Mouse (Mus musculus): ENCODE data around the gene Baz2a.
"Not testable (repeated sequence)": the region's sequence is repeated elsewhere in the genome, so short reads cannot be mapped to it uniquely, and the experiment has no call there.

The Baz2a gene

GRCm38 (mm10) chr10:128082477-128082808 lies 8.9 kb upstream of the Baz2a start:
- no peak for DNase-seq

GRCm38 (mm10) chr10:128082880-128083421 lies 8.4 kb upstream of the Baz2a start, which contains the start of gene Atp5b:
Atp5b (plus strand) TSS chr10:128083273.
- peak; percentile 95 for DNase-seq

GRCm38 (mm10) chr10:128083688-128084087 lies 7.7 kb upstream of the Baz2a start:
- DNase-seq = peak; percentile 54

DNA sequence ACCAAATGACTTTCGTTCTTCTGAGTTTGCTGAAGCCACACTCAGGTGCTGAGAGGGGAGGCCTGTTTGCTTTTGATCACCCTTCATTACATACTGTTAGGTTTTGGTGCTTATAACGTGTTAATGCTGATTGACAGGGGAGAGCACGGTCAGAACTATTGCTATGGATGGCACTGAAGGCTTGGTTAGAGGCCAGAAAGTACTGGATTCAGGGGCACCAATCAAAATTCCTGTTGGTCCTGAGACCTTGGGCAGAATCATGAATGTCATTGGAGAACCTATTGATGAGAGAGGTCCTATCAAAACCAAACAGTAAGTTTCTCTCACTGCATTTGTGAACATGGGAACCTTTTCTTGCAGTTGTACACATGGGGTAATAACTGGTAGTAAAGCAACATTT lies 7.2 kb upstream of the Baz2a start:
- no peak for DNase-seq

DNA sequence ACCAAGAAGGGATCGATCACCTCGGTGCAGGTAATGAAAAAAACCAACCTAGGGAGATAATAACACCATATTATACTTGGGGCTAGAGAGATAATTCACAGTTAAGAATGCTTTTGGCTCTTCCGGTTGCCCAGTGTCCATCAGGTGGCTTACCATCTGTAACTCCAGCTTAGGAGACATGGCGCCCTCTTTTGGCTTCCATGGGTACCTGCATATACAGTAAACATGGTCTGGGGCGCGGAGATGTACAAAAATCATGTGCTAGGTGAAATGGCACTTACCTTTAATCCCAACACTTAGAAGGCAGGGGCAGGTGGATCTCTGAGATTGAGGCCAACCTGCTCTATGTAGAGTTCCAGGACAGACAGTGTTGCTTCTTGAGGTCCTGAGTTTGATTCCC lies 5.0 kb upstream of the Baz2a start:
- DNase-seq = peak; percentile 62

DNA sequence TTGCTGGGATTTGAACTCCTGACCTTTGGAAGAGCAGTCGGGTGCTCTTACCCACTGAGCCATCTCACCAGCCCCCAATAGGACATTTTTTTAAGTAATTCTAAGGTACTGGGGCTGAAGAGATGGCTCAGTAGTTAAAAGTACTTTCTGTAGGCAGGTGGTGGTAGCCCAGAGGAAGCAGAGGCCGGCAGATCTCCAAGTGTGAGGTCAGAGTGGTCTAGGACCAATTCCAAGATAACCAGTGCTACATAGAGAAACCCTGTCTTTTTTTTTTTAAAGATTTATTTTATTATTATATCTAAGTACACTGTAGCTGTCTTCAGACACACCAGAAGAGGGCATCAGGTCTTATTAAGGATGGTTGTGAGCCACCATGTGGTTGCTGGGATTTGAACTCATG lies 4.2 kb upstream of the Baz2a start:
- DNase-seq = not testable (repeated sequence)

DNA sequence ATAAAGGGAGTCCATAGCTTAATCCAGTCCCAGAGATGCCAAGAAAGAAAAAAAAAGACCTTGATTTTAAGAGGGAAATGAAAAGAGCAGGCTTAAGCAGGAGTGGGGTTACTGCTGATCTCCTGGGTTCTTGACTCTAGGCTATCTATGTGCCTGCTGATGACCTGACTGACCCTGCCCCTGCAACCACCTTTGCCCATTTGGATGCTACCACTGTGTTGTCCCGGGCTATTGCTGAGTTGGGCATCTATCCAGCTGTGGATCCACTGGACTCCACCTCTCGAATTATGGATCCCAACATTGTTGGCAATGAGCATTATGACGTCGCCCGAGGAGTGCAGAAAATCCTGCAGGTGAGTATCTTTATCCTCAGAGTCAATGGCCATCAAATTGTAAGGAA lies 3.2 kb upstream of the Baz2a start:
- DNase-seq = no peak

- DNase-seq = no peak
These were observed 1.5 kb upstream of the Baz2a start for GRCm38 (mm10) chr10:128089842-128090241.

DNA sequence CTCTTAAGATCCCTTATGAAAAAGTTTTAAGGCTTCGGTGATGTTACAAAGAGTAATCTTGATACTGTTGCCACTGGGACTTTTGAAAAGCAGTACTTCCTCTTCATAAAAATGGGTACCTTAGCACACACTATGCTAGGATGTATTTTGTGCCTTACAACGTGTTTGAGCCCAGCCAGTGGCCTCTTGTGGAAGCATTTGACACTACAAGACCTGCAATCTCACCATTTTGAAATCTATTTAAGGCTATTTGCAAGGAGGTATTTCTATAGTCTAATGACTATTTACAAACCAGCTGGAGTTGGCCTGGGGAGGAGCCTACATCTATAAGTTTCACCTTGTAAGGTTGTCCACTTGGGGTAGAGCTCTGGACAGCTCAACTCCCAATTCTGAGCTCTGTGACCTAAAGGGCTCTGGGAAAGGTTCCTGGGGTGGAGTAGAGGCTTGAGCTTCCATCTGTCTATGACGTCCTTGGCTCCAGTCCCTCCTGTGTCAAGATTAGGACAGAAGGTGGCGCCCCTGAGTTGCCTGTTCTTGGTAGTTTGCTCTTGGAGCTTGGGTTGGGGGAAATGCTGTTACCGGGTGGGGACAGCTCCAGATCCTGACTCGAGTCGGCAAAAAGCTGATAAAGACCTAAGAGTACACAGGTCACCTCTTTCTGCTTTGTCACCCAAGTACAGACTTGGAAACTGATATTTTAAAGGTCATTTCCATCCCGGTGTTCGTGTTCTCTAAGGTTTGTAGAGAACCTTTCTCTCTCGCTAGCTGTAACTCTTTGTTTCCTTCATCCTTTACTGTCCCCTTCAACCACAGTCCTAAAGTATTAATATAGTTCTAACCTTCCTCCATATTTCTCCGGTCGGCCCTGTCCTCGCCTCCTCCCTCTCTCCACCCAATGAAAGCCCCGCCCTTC lies 470 bp upstream of the Baz2a start:
- peak; percentile 94 for DNase-seq

DNA sequence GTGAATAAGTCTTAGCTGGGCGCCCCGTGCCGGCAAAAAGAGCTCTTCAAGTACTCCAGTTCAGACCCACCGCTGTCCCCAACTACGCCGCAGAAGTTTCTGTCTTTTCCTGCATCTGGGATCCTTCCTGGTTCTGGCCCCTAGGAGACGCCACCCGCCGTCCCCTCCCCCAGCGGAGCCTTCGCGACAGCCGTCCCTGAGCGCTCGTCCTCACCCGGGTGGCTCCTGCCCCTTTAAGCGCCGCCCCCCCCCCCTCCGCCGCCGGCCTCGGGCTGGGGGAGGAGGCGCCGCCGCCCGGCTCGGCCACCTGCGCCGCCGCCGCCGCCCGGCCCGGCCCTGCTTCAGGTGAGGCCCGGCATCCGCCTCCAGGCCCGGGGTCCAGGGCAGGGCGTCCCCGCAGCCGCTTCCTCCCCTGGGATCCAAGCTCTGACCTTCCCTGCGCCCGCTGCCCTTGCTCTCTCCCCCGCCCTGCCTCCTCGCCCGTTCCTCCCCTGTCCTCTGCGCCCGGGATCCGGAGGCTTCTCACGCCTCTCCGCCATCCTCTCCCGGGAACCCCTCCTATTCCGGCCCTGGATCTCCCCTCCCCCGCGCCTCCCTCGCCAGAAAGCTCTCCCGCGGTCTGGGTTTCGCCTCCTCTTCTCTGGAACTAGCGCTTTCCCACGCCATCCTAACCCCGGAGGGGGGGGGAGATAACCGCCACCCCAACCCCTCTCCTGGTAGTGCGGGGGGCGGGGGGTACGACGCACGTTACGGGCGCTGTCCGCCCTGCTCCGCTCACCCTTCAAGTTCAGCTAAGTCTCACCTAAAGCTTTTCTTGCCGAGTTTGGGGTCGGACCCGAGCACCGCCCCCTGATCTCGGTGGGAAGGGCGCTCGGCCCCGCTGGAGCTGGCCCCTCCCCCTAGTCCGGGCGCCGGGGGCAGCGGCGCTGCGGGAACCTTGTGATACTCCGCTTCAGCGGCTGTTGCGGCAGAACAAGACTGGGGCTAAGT lies 1.4 kb downstream of the Baz2a start:
- peak; percentile 85 for DNase-seq

GRCm38 (mm10) chr10:128093496-128094294 lies 2.3 kb downstream of the Baz2a start:
- peak; percentile 53 for DNase-seq

GRCm38 (mm10) chr10:128094340-128094968 lies 3.1 kb downstream of the Baz2a start:
- peak; percentile 97 for DNase-seq

DNA sequence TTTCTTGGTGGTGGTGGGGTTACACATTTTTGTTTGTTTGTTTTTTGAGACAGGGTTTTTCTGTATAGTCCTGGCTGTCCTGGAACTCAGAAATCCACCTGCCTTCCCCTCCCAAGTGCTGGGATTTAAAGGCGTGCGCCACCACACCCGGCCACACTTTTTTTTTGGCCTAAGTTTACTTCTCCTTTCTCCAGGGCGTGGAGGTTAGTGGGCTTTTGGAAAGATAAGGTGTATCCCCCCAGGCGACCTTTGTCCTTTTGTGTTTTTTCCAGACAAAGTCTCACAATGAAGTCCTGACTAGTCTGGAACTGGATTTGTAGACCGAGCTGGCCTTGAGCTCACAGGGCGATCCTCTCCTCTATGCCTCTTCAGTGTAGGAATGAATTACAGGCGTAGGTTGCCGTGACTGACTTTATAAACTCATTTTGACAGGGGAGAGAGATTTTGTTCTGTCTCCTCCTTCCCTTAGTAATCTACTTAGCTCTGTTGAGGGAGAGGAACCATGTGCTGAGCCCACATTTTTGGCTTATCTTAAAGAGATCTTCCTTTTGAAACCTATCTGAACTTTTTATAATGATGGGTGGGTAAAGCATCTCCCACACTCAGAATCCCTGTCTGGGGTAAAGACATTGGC lies 3.7 kb downstream of the Baz2a start:
- DNase-seq = no peak

DNA sequence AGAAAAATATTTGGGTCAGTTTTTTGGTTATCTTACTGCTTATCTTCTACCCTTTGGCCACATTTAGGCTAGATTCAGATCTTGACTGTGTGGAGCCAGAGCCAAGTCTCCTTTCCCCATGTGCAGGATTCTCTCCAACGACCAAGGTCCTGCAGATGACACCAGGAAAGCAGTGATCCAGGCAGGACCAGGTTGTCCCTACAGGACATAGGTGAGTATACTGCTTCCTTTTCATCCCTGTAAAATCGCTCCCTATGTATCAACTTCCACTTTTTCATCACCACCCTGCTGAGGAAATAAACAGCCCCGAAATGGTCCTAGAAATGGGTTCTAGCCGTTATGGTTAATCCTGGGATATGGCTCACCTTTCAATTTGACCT lies 4.9 kb downstream of the Baz2a start:
- DNase-seq = no peak

DNA sequence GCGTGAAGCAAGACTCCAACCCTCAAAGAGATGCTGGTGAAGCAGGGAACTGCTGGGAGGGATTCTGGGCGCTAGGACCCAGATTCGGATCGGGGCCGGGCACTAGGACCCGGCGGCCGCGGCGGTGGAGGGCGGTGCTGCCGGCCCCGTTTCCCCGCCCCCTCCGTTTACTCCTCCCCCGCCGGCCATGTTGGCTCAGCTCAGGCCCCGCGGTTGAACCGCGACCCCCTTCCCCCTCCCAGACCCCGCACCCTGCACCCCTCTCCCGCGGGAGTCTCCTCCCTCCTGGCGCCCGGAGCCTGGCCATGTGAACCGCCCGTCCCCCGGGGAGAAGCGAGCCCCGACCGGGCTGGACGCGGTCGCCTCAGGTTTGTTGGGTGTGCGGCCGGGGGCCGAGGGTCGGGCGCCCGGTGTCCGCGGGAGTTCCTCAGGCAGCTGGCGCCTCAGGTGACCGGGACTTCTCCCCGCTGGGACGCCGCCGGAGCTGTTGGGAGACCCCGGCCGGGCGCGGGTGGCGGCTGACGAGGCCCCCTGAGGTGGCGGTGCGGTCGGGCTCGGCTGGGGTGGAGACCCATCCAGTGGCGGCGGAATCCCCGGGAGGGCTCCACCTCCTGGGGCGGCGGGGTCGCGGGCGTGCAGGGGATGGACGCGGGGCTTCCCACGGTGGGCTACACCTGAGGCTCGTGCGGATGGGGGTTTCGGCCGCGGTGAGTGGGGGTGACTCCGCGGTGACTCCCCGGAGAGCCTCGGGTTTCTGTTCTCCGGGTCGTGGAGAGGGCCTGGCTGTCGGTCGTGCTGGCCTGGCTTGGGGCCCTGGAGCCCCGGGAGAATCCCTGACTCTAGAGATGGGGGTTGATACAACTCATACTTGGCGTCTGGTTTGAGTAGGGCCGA lies 5.6 kb downstream of the Baz2a start:
- DNase-seq = peak; percentile 94

- DNase-seq = peak; percentile 85
These were observed 6.2 kb downstream of the Baz2a start for GRCm38 (mm10) chr10:128097587-128097971.

DNA sequence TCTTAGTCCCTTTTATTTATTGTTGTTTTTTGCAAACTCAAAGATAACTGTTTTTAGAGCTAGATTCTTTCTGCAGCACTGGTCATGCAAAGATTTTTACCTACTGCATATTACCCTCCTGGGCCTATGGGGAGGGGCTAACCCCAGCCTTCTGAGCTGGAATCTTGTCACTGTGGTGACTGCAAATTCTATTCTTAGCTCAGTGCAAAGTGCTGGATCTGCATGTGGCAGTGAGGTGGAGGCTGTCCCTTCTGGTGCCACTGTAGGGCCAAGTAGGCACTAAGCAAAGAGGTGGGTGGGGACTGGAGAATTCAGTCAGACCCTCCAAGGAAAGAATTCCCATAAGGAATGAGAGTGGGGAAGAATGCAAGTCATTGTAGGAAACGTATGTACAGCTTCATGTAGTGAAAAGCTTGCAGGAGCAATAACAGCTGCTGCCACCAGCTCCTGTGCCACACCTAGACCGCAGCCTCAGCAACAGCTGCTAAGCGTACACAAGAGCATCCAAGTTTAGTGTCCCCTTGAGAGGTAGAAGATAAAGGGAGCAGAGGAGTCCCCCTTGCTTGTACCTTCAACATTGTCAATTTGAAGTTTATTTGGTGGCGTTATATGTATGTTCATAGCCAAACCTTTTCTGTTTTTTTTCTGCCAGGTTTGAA lies 18.9 kb downstream of the Baz2a start:
- no peak for DNase-seq

DNA sequence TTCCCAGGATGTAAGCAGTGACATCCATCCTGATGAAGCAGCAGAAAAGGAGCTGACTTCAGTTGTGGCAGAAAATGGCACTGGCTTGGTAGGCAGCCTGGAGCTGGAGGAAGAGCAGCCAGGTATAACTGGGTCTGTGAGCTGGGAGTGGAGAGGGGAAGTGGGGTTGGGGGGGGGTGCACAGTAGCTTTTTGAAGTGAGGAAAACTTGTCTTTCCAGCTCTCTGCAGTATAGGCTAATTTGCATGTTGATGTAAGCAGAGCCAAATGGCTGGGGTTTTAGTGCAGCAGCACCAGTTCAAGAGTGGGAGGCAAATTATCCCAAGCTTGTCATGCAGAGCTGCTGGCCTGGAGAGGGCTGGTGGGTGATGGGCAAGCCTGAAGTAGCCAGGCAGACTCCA lies 19.9 kb downstream of the Baz2a start:
- DNase-seq = no peak

DNA sequence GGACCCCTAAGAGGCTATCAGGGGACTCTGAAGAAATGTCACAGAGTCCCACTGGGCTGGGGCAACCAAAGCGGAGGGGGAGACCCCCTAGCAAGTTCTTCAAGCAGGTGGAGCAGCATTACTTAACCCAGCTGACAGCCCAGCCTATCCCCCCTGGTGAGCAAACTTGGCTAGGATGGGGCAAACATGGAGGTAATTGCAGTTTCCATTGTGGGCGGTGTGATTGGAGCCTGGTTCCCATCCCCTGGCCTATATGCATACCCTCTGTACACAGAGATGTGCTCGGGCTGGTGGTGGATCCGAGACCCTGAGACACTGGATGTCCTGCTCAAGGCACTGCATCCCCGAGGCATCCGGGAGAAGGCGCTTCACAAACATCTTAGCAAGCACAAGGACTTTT lies 32.5 kb downstream of the Baz2a start:
- DNase-seq = no peak

DNA sequence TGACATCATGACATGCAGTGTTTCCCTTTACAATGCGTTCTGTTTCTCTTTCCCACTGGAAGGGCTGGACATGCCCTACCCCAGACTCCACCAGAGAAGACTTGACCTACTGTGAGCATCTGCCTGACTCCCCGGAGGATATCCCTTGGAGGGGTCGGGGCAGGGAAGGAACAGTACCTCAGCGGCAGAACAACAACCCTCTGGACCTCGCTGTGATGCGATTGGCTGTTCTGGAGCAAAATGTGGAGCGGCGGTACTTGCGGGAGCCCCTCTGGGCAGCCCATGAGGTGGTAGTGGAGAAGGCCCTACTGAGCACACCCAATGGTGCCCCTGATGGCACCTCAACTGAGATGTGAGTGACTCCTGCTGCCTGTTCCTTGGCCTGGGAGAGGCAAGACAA lies 33.5 kb downstream of the Baz2a start:
- DNase-seq = no peak
